Mouse (Mus musculus) thymus, adult 2 months (tissue): ENCODE measurements around the gene Kras. TPM values are rescaled to one million over a fixed set of nuclear protein-coding genes. Genes with fewer than 3 reads are reported as not detected.

Experiments used
- DNase-seq: peaks from one replicate; pipeline ENCODE4 v3.0.0; 2021
- H3K27ac ChIP-seq: fragments of 200-500 bp; 2 replicates; pipeline ENCODE4 v1.5.1; 2012; ENCODE audit warnings: low read length, control low read depth; ENCODE audit not compliant: control insufficient read depth, insufficient read depth
- H3K27me3 ChIP-seq: fragments of 200-500 bp; 2 replicates; pipeline ENCODE4 v1.6.1; 2012; ENCODE audit warnings: mild to moderate bottlenecking, low read length, moderate library complexity, mixed read lengths; ENCODE audit not compliant: control insufficient read depth, insufficient read depth
- H3K36me3 ChIP-seq: fragments of 200-500 bp; 2 replicates; pipeline ENCODE4 v1.6.1; 2012; ENCODE audit warnings: mild to moderate bottlenecking, low read length, moderate library complexity; ENCODE audit not compliant: control insufficient read depth, insufficient read depth
- H3K4me1 ChIP-seq: fragments of 200-500 bp; replicated peaks from 2 replicates; pipeline ENCODE4 v1.6.1; 2012; ENCODE audit warnings: low read length; ENCODE audit not compliant: control insufficient read depth, insufficient read depth
- H3K4me3 ChIP-seq: fragments of 200-500 bp; 2 replicates; pipeline ENCODE4 v1.5.1; 2012; ENCODE audit warnings: mild to moderate bottlenecking, low read length, control low read depth, moderate library complexity; ENCODE audit not compliant: control insufficient read depth, insufficient read depth
- CTCF ChIP-seq: fragments of 200-500 bp; IDR thresholded peaks from 2 replicates; pipeline ENCODE4 v1.5.1; 2012; ENCODE audit warnings: mild to moderate bottlenecking, control low read depth, low read length, moderate library complexity, borderline replicate concordance; ENCODE audit not compliant: control insufficient read depth, poor library complexity, insufficient read depth; ENCODE audit errors: extremely low read depth
- POLR2A ChIP-seq: fragments of 200-500 bp; IDR thresholded peaks from 2 replicates; pipeline ENCODE4 v1.6.1; 2012; ENCODE audit warnings: mild to moderate bottlenecking, low read length, control low read depth, moderate library complexity; ENCODE audit not compliant: control insufficient read depth, poor library complexity, insufficient read depth; ENCODE audit errors: extremely low read depth
- WGBS: fragments of 180-500 bp; shearing (Covaris S2); methylation state at CpG from one replicate; pipeline ENCODE4 v1.1.7; 2018; 5-methylcytosine and 5-hydroxymethylcytosine counted together
- polyA plus RNA-seq: library from polyadenylated mRNA; depleted of rRNA; stranded (reverse); fragments of >200 nt; gene quantifications from 2 replicates; pipeline ENCODE4 v1.2.3, GENCODE M21; 2012

The Kras gene
- polyA plus RNA-seq, 1 experiment: 36.2 TPM

GRCm38 (mm10) chr6:145210816-145211338 is 39.2 kb downstream of the Kras start, which contains the start of the genes Casc1 and Etfrf1:
Gene Casc1, minus strand, starts transcription at chr6:145211005.
Gene Etfrf1, plus strand, starts transcription at chr6:145211134.
- under 1% methylated on average over 36 of the region's 36 CpGs for WGBS
- Histone ChIP-seq H3K27ac (peak within 1 kb of the TSS; percentile 64), H3K36me3 (0 out of 2 replicates have a peak, but pooled peaks cover under 1% of the 10 kb centered on the region), H3K27me3 (no peaks in the 10 kb centered on the region), H3K4me1 (0 out of 2 replicates have a peak, but pooled peaks cover 2% of the 10 kb centered on the region), H3K4me3 (peak within 1 kb of the TSS; percentile 78)
- peak; percentile 98 for DNase-seq
- TF ChIP-seq CTCF (0 out of 2 replicates have a peak, but pooled peaks have one; percentile 24), POLR2A (peak; percentile 90)

- 0 out of 2 replicates have a peak, but pooled peaks cover 2% of the 10 kb centered on the region for H3K4me1 ChIP-seq
- peak overlapping the region; percentile 69 for H3K4me3 ChIP-seq
- TF ChIP-seq CTCF: no peak
- TF ChIP-seq POLR2A: no peak
- H3K36me3 ChIP-seq: no peaks in the 10 kb centered on the region
- no peak for DNase-seq
- no peak overlapping the region; the same call in 1 of the 2 replicates for H3K27ac ChIP-seq
- H3K27me3 ChIP-seq: no peaks in the 10 kb centered on the region
- WGBS: 33% methylated on average over 8 of the region's 8 CpGs
Observed at GRCm38 (mm10) chr6:145210056-145210680, 39.9 kb downstream of the Kras start.

- no peak for TF ChIP-seq POLR2A
- TF ChIP-seq CTCF: no peak
- DNase-seq: no peak
- no peak overlapping the region for H3K27ac ChIP-seq
- no peaks in the 10 kb centered on the region for H3K4me1 ChIP-seq
- no peak overlapping the region for H3K4me3 ChIP-seq
- WGBS: 92% methylated on average over 10 of the region's 10 CpGs
- H3K27me3 ChIP-seq: no peaks in the 10 kb centered on the region
- no peaks in the 10 kb centered on the region for H3K36me3 ChIP-seq
Observed at GRCm38 (mm10) chr6:145205142-145205541, 44.9 kb downstream of the Kras start.

DNA sequence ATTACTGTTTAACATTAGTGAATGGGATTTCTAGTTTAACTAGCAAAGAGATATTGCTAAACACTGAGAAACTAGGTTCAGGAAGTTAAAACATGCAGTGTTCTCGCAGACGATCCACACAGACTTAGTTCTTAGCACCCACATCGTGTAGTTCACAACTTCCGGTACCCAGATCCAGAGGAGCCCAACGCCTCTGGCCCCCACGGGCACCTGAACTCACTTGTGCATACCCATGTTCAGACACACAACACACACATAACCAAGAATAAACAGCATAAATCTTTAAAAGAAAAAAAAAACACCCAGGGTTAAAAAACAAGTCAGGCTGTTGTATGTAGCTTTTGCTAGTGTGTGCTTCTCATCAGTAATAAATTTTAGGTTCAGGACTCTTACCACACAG is 45.6 kb downstream of the Kras start:
- Histone ChIP-seq H3K36me3 (no peaks in the 10 kb centered on the region), H3K4me1 (no peaks in the 10 kb centered on the region)
- WGBS: 94% methylated on average over 6 of the region's 6 CpGs

GRCm38 (mm10) chr6:145202432-145203125 is 47.5 kb downstream of the Kras start:
- no peaks in the 10 kb centered on the region for H3K36me3 ChIP-seq
- no peak for DNase-seq
- H3K4me1 ChIP-seq: no peaks in the 10 kb centered on the region
- 82% methylated on average over 13 of the region's 13 CpGs for WGBS
- H3K27ac ChIP-seq: no peak overlapping the region
- H3K27me3 ChIP-seq: no peaks in the 10 kb centered on the region
- H3K4me3 ChIP-seq: no peak overlapping the region
- TF ChIP-seq POLR2A: no peak
- TF ChIP-seq CTCF: no peak

More for the DNA sequence above, 45.6 kb downstream of the Kras start:
- Histone ChIP-seq H3K27me3 (no peaks in the 10 kb centered on the region), H3K27ac (no peak overlapping the region), H3K4me3 (no peak overlapping the region)
- TF ChIP-seq POLR2A (no peak), CTCF (no peak)
- DNase-seq: no peak

GRCm38 (mm10) chr6:145197949-145198686 is 51.9 kb downstream of the Kras start:
- no peak for DNase-seq
- no peaks in the 10 kb centered on the region for H3K36me3 ChIP-seq
- no peak overlapping the region for H3K27ac ChIP-seq
- no peaks in the 10 kb centered on the region for H3K27me3 ChIP-seq
- WGBS: 98% methylated on average over 8 of the region's 8 CpGs
- no peak for TF ChIP-seq CTCF
- no peak for TF ChIP-seq POLR2A
- H3K4me1 ChIP-seq: peaks cover 5% of the 10 kb centered on the region
- no peak overlapping the region for H3K4me3 ChIP-seq
